Mouse (Mus musculus) heart, postnatal 0 days (tissue): ENCODE results near the gene Tgm5. TPM values are rescaled to one million over a fixed set of nuclear protein-coding genes. Genes with fewer than 3 reads are reported as not detected.
"Not testable (repeated sequence)": the region's sequence is repeated elsewhere in the genome, so short reads cannot be mapped to it uniquely, and the experiment has no call there.

Experiments
- ATAC-seq: fragments of 200-750 bp; cut with Nextera tagmentation; 2 replicates; pipeline ENCODE4 v1.8.0; 2017; ENCODE audit warnings: low read depth, moderate number of reproducible peaks, moderate library complexity; ENCODE audit not compliant: insufficient read depth
- DNase-seq: peaks from one replicate; pipeline ENCODE4 v3.0.0-alpha.2; 2016; ENCODE audit warnings: low spot score
- H3K27ac ChIP-seq: fragments of 300-500 bp; sonication (generic); 2 replicates; pipeline ENCODE4 v1.5.1; 2014; ENCODE audit warnings: low read depth, mild to moderate bottlenecking
- H3K27me3 ChIP-seq: fragments of 300-500 bp; sonication (generic); 2 replicates; pipeline ENCODE4 v1.6.1; 2014; ENCODE audit warnings: low read length, mixed read lengths; ENCODE audit not compliant: control insufficient read depth, insufficient read depth
- H3K36me3 ChIP-seq: fragments of 300-500 bp; sonication (generic); replicated peaks from 2 replicates; pipeline ENCODE4 v1.6.1; 2014; ENCODE audit warnings: low read length, mixed read lengths; ENCODE audit not compliant: control insufficient read depth, insufficient read depth
- H3K4me1 ChIP-seq: fragments of 300-500 bp; sonication (generic); 2 replicates; pipeline ENCODE4 v1.6.1; 2014; ENCODE audit warnings: antibody characterized with exemption; ENCODE audit not compliant: control insufficient read depth, insufficient read depth
- H3K4me2 ChIP-seq: fragments of 300-500 bp; sonication (generic); 2 replicates; pipeline ENCODE4 v1.6.1; 2014; ENCODE audit warnings: low read depth, mild to moderate bottlenecking, low read length, moderate library complexity
- H3K4me3 ChIP-seq: fragments of 300-500 bp; sonication (generic); 2 replicates; pipeline ENCODE4 v1.5.1; 2014; ENCODE audit warnings: low read depth, low read length
- H3K9ac ChIP-seq: fragments of 300-500 bp; sonication (generic); replicated peaks from 2 replicates; pipeline ENCODE4 v1.6.1; 2014; ENCODE audit warnings: low read depth, low read length, mixed read lengths
- H3K9me3 ChIP-seq: fragments of 300-500 bp; sonication (generic); replicated peaks from 2 replicates; pipeline ENCODE4 v1.6.1; 2016; ENCODE audit warnings: low read length; ENCODE audit not compliant: control insufficient read depth
- CTCF ChIP-seq: IDR thresholded peaks from 2 replicates; pipeline ENCODE4 v1.5.1; 2016; ENCODE audit warnings: antibody characterized with exemption, control low read depth, low read depth
- EP300 ChIP-seq: IDR thresholded peaks from 2 replicates; pipeline ENCODE4 v1.6.1; 2016; ENCODE audit warnings: antibody characterized with exemption, low read depth
- WGBS: fragments of 180-500 bp; shearing (Covaris S2); extraction: QIAGEN DNeasy Blood & Tissue Kit; methylation state at CpG from one replicate; pipeline ENCODE4 v1.1.7; 2014; 5-methylcytosine and 5-hydroxymethylcytosine counted together
- polyA plus RNA-seq: library from polyadenylated mRNA; unstranded; fragments of >200 nt; fragmentation: Nextera tagmentation; extraction: Ambion mirVana; gene quantifications from 2 replicates; pipeline ENCODE4 v1.2.1, GENCODE M21; 2015
- total RNA-seq: library from RNA; depleted of rRNA; stranded (reverse); fragments of >200 nt; gene quantifications from 2 replicates; pipeline ENCODE4 v1.2.3, GENCODE M21; 2014; ENCODE audit warnings: low replicate concordance; rRNA removed

The Tgm5 gene
- total RNA-seq (not detected in 2 replicates), polyA plus RNA-seq (not detected in 2 replicates)

DNA sequence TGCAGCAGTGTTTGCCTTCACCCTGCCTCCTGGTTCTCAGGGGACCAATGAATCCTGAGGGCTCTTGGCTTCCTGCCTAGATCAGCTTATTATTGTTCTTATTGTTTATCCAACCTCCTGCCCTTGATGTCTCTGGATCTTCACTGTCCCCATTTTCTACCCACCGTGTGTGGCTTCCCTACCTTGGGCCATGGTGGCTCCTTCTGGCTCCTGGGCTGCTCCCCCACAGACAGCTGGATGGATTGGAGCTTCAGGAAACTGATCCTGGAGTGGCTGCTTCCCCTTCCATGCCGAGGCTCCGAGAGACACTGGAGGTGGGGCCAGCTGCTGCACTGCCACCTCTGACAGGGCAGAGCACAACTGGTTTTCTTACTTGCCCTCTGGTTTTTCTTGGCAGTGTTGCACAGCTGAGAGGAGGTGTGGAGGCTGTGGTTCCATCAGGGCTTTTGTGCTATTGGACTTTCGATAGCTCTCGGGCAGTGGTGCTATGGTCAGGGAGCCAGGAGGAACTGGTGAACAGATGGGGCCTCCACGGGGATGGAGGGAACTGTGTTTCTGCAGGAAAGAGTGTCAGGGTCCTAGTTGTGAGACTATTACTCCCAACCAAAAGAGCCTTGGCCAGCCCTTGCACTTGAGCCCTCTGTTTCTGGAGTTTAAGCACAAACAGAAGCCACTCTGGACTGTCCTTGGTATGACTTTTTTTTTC, at the start of gene Tgm5:
TSS of gene Tgm5 (minus strand) at position 362 of the 706 bp plus-strand sequence.
- Histone ChIP-seq H3K4me3 (no peak within 1 kb of the TSS), H3K9me3 (0 out of 2 replicates have a peak, but pooled peaks cover 3% of the 10 kb centered on the region), H3K27ac (no peak within 1 kb of the TSS), H3K4me2 (no peak within 1 kb of the TSS), H3K27me3 (no peaks in the 10 kb centered on the region), H3K4me1 (peaks cover 6% of the 10 kb centered on the region; the same call in 1 of the 2 replicates), H3K36me3 (no peaks in the 10 kb centered on the region), H3K9ac (no peak within 1 kb of the TSS)
- WGBS = 34% methylated on average over 6 of the region's 6 CpGs
- no peak for ATAC-seq
- no peak for DNase-seq
- no peak for TF ChIP-seq EP300
- no peak for TF ChIP-seq CTCF

DNA sequence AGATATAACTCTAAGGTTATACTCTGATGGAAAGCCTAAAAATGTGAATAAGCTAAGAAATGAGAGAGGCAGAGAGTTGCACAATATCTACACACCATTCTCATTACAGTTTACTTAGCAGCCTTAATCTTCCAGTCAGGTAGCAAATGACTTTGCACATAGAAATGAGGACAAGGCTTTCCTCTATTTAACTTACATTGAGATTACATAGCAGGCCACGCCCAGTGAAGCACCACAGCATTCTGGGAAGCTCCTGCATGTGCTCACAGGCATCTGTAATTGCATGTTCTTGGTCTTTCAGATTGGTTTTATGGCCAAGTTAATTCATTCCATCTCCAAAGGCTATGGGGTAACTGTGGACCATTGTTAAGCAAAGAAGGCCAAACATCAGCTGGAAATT, 47.2 kb upstream of the Tgm5 start:
- Histone ChIP-seq H3K4me3 (no peak overlapping the region), H3K27me3 (no peaks in the 10 kb centered on the region), H3K4me2 (no peak overlapping the region), H3K27ac (no peak overlapping the region), H3K9ac (no peak overlapping the region), H3K4me1 (no peaks in the 10 kb centered on the region; the same call in 1 of the 2 replicates), H3K36me3 (no peaks in the 10 kb centered on the region), H3K9me3 (no peaks in the 10 kb centered on the region)
- WGBS = 70% methylated on average over 1 of the region's 1 CpGs
- TF ChIP-seq CTCF = no peak
- TF ChIP-seq EP300 = no peak
- ATAC-seq (no peak), DNase-seq (no peak)

DNA sequence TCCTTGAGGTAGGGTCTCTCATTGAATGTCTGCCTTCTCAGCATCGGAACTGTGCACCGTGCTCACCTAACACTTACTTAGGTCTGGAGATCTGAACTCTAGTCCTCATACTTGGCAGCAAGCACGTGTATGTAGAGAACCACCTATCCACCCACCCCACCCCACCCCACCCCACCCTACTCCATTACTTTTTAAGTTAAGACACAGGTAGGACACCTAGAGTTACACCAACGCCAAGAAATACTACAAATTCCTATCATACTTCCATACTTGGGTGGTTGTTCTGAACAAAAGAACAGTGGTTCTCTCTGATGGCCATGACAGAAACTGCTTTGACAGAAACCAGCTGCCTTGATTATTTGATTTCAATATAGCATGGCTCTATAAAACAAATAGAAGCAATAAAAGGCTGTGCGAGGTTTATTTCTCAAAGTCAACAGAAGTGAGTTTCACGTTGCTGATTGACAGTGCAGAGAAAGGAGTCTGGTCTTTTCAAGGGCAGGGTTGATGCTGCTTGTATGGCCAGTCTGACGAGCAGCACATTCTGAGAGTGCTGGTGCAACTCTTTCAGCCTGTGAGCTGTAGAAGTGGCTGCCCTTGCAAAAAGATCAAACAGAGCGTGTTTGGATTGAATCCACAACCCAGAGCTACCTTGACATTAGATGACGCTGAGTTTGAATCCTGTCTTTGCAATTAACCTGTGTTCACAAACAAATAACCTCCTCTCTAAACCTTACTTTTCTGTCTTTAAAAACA, 43.4 kb upstream of the Tgm5 start:
- H3K27me3 ChIP-seq = no peaks in the 10 kb centered on the region
- no peaks in the 10 kb centered on the region for H3K4me1 ChIP-seq
- no peak overlapping the region for H3K27ac ChIP-seq
- ATAC-seq (no peak), DNase-seq (no peak)
- H3K9ac ChIP-seq = no peak overlapping the region
- WGBS = 52% methylated on average over 9 of the region's 9 CpGs
- no peaks in the 10 kb centered on the region for H3K36me3 ChIP-seq
- TF ChIP-seq EP300 = no peak
- TF ChIP-seq CTCF = no peak
- no peak overlapping the region for H3K4me2 ChIP-seq
- no peak overlapping the region for H3K4me3 ChIP-seq
- no peaks in the 10 kb centered on the region for H3K9me3 ChIP-seq

DNA sequence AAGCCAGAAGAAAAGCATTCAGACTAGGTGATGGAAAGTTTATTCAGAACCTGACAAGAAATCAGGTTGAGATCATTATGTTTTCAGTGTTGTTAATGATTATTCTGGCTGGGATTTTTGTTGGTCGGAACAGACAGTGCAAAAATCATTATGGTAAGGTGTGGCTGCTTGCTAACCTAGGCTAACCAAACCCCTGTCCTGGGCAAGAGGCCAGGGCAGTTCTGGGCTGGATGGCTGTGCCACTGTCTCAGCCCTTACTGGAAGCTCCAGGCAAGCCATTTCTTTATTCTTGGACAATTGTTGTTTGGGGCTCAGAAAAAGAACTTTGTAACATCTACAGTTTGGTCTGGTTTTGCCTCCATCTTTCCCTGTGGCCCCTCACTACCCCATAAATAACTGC, 41.9 kb upstream of the Tgm5 start:
- Histone ChIP-seq H3K4me3 (no peak overlapping the region), H3K27ac (no peak overlapping the region), H3K9me3 (no peaks in the 10 kb centered on the region), H3K4me2 (no peak overlapping the region), H3K9ac (no peak overlapping the region), H3K27me3 (no peaks in the 10 kb centered on the region), H3K36me3 (no peaks in the 10 kb centered on the region), H3K4me1 (no peaks in the 10 kb centered on the region)
- DNase-seq (no peak), ATAC-seq (no peak)
- 71% methylated on average over 1 of the region's 1 CpGs for WGBS
- TF ChIP-seq CTCF = no peak
- TF ChIP-seq EP300 = no peak

DNA sequence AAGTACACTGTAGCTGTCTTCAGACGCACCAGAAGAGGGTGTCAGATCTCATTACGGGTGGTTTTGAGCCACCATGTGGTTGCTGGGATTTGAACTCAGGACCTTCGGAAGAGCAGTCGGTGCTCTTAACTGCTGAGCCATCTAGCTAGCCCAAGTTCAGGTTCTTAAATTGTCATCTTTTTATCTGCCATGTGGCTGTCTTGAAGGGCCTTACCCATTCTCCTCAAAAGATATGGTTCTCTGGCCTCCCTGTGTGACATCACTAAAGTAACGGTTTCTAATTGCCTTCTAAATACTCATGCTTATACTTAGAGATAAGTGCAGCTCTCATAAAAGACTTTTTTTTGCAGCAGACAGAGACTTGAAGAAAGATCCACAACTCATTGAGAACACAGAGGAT, 40.7 kb upstream of the Tgm5 start:
- H3K27ac ChIP-seq, H3K4me3 ChIP-seq, H3K27me3 ChIP-seq, H3K9me3 ChIP-seq, ATAC-seq, H3K4me2 ChIP-seq, H3K4me1 ChIP-seq, H3K36me3 ChIP-seq, H3K9ac ChIP-seq, DNase-seq: not testable (repeated sequence)
- 86% methylated on average over 5 of the region's 5 CpGs for WGBS
